Mouse (Mus musculus) hindlimb bud, embryonic 11.5 days (tissue): Measurements from ENCODE around the gene Pcsk6.

Experiments used
- DNase-seq: peaks from one replicate; pipeline ENCODE4 v3.0.0-alpha.2; 2012; ENCODE audit warnings: low read depth, low spot score; ENCODE audit errors: extremely low spot score

Pcsk6 gene

DNA sequence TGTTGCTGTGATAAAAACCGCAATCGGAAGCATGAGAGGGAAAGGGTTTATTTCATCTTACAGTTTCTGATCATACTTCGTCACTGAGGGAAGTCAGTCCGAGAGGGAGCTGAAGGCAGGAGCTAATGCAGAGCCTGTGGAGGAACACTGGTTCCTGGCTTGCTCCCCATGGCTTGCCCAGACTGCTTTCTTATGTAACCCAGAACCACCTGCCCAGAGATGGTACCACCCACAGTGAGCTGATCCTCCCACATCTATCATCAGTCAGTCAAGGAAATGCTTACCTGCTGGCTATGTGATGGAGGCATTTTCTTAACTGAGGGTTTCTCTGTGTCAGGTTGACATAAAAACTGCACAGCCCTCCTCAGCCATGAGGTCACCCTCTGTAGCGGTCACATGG lies 127.2 kb downstream of the Pcsk6 start:
- DNase-seq: no peak

DNA sequence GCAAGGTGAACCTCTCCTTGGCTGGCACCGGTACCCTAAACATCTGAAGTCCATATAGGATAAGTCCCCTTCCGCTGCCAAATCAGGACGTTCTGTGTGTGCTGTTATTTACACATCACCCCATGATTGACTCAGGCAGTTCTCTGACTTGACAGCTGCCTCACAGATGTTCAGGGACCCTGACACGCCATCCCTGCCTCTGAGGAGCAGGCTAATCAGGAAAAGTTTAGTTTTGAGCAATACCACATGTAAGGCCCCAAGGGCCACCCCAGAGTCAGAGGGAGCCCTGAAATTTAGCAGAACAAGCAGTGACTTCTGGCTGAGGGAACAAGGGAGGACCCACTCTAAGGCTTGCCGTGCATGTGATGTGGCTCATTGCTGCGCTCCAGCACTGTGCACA lies 130.8 kb downstream of the Pcsk6 start:
- DNase-seq: no peak

- no peak for DNase-seq
Measured at GRCm38 (mm10) chr7:65993410-65993809, 131.9 kb downstream of the Pcsk6 start.

- DNase-seq: no peak
Measured at GRCm38 (mm10) chr7:66001035-66001754, 139.7 kb downstream of the Pcsk6 start.

- no peak for DNase-seq
Measured at GRCm38 (mm10) chr7:66001797-66002196, 140.3 kb downstream of the Pcsk6 start.

DNA sequence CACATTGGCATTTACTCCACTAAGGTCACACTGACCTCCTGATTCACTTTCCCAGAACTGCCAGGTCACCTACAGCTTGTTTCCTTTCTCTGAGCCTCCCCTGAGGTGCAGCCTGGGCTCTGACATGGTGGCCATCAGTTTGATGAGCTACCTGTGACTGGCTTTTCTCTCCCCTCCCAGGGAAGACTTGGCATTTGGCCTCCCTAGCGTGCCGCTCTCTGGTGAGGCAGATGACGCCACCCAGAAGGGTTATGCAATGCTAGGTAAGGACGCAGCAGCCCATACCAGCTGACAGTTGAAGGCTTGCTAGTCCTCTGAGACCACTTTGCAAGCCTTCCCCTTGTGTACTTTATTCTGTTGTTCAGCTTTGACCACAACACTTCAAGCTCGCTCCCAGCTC lies 141.9 kb downstream of the Pcsk6 start:
- DNase-seq: no peak

DNA sequence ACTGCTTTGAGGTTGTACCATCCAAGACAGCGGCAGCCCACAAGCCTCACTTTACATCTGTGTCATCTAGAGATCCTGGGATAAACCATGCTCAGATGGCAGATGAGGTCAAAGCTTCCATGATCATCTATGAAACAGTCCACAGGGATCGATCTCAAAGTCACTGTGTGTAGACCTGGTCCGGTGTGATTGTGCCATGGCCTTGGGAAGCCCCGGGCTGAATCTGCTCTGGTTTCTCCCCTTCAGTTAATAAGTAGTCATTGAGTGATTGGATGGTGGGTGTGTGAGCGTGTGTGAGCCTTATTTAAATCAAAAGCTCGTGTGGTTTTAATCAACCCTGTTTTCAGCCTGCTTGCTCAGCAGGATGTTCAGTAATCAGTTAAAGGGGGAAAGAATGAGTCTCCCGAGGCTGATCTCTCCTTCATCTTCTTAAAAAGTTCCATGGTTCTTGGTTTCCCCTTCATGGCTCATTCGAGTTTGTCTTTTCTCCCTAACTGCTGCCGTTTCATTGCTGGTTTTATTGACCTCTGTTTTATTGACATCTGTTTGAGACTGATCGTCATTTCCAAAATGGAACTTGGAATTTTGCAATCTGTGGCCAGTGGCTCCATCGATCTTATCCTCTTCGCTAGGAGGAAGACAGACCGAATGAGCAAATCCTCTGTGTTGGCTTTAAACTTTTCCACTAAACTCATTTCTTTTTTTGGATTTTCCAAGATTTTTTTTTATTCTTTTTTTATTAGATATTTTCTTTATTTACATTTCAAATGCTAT lies 142.5 kb downstream of the Pcsk6 start:
- no peak for DNase-seq

- DNase-seq: no peak
Measured at GRCm38 (mm10) chr7:66005066-66005465, 143.5 kb downstream of the Pcsk6 start.

- DNase-seq: no peak
Measured at GRCm38 (mm10) chr7:66008161-66008891, 146.8 kb downstream of the Pcsk6 start.

DNA sequence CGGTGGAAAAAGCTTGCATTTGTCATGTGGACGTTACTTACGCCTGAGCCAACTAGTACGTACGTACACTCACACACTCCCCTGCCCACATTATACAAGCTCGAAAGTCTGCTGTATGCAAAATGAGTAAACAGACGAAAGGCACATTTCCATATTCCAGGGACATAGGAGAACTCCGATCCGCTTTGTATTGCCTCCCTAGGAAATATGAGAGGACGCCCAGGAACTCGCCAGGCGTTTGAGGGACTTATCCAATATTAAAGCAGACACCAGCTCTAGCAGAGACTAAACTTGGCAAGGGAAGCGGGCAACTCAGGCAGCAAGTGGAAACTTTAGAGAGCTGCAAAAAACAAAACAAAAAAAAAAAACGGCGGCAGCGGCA lies 147.3 kb downstream of the Pcsk6 start:
- DNase-seq: no peak

DNA sequence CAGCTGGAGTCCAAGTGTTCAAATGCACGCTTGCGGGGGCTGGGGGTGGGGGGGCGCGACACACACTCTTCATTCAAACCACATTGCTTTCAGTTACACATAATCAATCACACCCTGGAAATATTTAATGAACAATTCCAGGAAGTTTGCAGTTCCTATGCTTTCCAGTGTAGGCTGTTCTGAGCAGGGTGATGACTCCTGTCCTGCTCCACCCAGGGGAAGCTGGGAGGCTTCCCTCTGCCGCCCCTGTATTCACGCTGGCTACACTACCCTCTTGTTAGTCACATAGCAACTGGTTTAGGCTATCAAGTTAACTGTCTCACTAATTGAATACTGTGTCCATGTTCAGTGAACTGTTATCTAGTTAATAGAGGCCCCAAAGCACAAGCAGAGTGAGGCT lies 149.0 kb downstream of the Pcsk6 start:
- no peak for DNase-seq

- no peak for DNase-seq
Measured at GRCm38 (mm10) chr7:66027747-66028146, 166.2 kb downstream of the Pcsk6 start.

- no peak for DNase-seq
Measured at GRCm38 (mm10) chr7:66028766-66029512, 167.4 kb downstream of the Pcsk6 start.

GRCm38 (mm10) chr7:66036809-66037208 lies 175.3 kb downstream of the Pcsk6 start:
- DNase-seq: no peak

GRCm38 (mm10) chr7:66038261-66038660 lies 176.7 kb downstream of the Pcsk6 start:
- DNase-seq: no peak

- DNase-seq: no peak
Measured at GRCm38 (mm10) chr7:66038730-66039129, 177.2 kb downstream of the Pcsk6 start.

DNA sequence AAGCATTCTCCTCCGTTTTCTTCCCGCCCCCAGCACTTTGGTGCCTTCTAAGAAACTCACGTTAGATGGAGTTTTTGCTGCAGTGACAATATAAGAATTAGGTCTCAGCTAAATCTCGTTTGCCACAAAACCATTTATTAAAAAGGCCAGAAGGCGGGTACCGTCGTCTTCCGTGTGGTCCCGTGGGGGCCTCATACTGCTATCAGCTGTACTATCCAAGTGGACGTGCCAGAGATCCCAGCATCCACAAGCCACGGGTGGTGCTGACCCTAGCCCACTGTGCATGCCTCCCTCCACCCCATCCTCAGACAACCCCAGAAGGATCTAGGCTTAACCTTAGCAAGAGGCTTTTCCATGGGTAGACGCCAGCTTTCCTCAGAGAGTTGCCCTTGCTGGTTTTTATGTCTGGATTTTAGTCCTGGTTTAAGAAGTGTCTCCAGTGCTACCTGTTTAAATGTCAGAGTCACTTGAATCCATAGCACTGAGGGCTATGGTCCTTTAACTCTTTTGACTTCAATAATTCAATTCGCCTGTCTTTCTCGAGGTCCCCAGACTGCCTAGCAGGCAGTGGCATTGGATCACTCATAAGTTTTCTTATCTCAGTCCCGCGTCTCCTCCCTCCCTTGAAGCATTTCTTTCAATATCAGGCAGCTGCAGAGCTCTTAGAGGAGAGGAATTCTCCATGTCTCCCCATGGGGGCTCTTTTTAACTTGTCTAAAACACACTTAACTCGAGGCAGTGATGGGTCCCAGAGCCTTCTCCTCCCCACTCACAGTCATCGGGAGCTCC lies 178.7 kb downstream of the Pcsk6 start:
- DNase-seq: no peak

GRCm38 (mm10) chr7:66043552-66044459 lies 182.3 kb downstream of the Pcsk6 start, which contains the start of gene Gm45213:
Gm45213 (plus strand) TSS chr7:66043602.
- DNase-seq: no peak

DNA sequence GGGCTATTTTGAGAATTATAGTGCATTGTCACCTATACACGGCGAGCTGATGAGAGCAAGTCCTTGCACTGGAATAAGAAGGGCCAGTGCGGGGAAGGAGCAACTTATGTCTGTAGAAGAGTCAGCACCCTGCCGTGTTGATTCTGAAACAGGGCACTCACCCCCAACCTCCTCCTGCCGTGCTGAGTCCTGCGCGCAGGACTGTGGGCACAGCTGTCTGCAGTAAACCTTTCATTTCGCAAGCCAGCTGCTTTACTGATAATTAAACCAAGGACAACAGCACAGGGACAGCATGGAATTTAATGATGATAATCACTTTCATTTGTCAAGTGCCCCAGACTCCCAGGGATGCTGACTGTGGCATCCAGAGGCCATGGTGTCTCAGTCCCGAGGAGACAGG lies 183.1 kb downstream of the Pcsk6 start:
- no peak for DNase-seq
